8 mouse cellular contexts compared by ENCODE assay signal in genomic region chr1:167689232-167689261, GRCm38 (mm10). TPM values are rescaled to one million over a fixed set of nuclear protein-coding genes. Genes with fewer than 3 reads are reported as not detected.
DNase-seq lines count a peak whose midpoint lies in the region; ATAC-seq and TF ChIP-seq lines count a peak whose summit lies in the region.

Gene Lmx1a (plus strand): TSS chr1:167689237.

- peak within 1 kb of the TSS; percentile 46 to 50 for H3K4me3 ChIP-seq in heart, embryonic 14.5 days (ENCODE audit: control insufficient read depth in 1 of 2, insufficient read depth in 1 of 2, low read depth in 1 of 2, low read length in 2 of 2)
- peak within 1 kb of the TSS; percentile 57 for H3K4me3 ChIP-seq in brown adipose tissue, adult 24 weeks (ENCODE audit: insufficient read depth, low read depth, low read length)
- peak within 1 kb of the TSS; percentile 49 for H3K4me3 ChIP-seq in hindbrain, embryonic 12.5 days
- H3K4me3 ChIP-seq in liver, postnatal 0 days (ENCODE audit: low read depth, low read length) = peak within 1 kb of the TSS; percentile 37

- H3K27ac ChIP-seq in heart, embryonic 14.5 days (replicated peaks in 1 of 2; ENCODE audit: control insufficient read depth in 1 of 2, insufficient read depth in 1 of 2, low read depth in 2 of 2, low read length in 2 of 2) = no peak within 1 kb of the TSS
- no peak within 1 kb of the TSS for H3K27ac ChIP-seq in brown adipose tissue, adult 24 weeks (replicated peaks; ENCODE audit: low read depth, low read length)
- H3K27ac ChIP-seq in hindbrain, embryonic 12.5 days = peak within 1 kb of the TSS; percentile 74
- no peak within 1 kb of the TSS for H3K27ac ChIP-seq in liver, postnatal 0 days (ENCODE audit: low read depth)

- peaks cover 2 to 14% of the 10 kb centered on the region in 2 experiments; a peak in 3 of 4 replicates for H3K4me1 ChIP-seq in heart, embryonic 14.5 days (ENCODE audit: control insufficient read depth in 2 of 2, insufficient read depth in 2 of 2, low read length in 2 of 2)
- H3K4me1 ChIP-seq in brown adipose tissue, adult 24 weeks (ENCODE audit: control insufficient read depth, insufficient read depth, insufficient read length, low read length) = no peaks in the 10 kb centered on the region
- peaks cover 18% of the 10 kb centered on the region for H3K4me1 ChIP-seq in hindbrain, embryonic 12.5 days
- no peaks in the 10 kb centered on the region for H3K4me1 ChIP-seq in liver, postnatal 0 days (ENCODE audit: insufficient read depth)

- WGBS in heart, embryonic 14.5 days = 0% methylated on average over 3 of the region's 3 CpGs
- WGBS in hindbrain, embryonic 12.5 days = 0% methylated on average over 3 of the region's 3 CpGs
- WGBS in liver, postnatal 0 days (ENCODE audit: insufficient replicate concordance) = 6% methylated on average over 3 of the region's 3 CpGs

- peak within 1 kb of the TSS; percentile 50 for H3K9ac ChIP-seq in heart, embryonic 14.5 days (ENCODE audit: low read length)
- peak within 1 kb of the TSS; percentile 53 for H3K9ac ChIP-seq in hindbrain, embryonic 12.5 days
- H3K9ac ChIP-seq in liver, postnatal 0 days (replicated peaks) = no peak within 1 kb of the TSS

- peak within 1 kb of the TSS; percentile 92 for H3K4me2 ChIP-seq in heart, embryonic 14.5 days (ENCODE audit: low read length)
- H3K4me2 ChIP-seq in hindbrain, embryonic 12.5 days (replicated peaks) = peak within 1 kb of the TSS; percentile 86
- H3K4me2 ChIP-seq in liver, postnatal 0 days (ENCODE audit: low read depth, low read length) = peak within 1 kb of the TSS; percentile 64

- H3K9me3 ChIP-seq in heart, embryonic 14.5 days (ENCODE audit: control insufficient read depth, low read length) = peaks cover 3% of the 10 kb centered on the region; the same call in 1 of the 2 replicates
- H3K9me3 ChIP-seq in hindbrain, embryonic 12.5 days (replicated peaks) = peaks cover 11% of the 10 kb centered on the region
- H3K9me3 ChIP-seq in liver, postnatal 0 days (ENCODE audit: low read length) = no peaks in the 10 kb centered on the region

- ATAC-seq in heart, embryonic 14.5 days (ENCODE audit: insufficient number of reproducible peaks, insufficient read depth, low FRiP score, low read depth) = no peak
- no peak for ATAC-seq in hindbrain, embryonic 12.5 days (ENCODE audit: low FRiP score)
- ATAC-seq in liver, postnatal 0 days = no peak

- TF ChIP-seq CTCF in liver, postnatal 0 days (IDR thresholded peaks at IDR 0.05; ENCODE audit: low read depth) = no peak

- intact Hi-C loops in heart, postnatal 14 days (cut with DNase I) = no loop called here

- TF ChIP-seq EP300 in liver, postnatal 0 days (IDR thresholded peaks at IDR 0.05; ENCODE audit: low read depth) = no peak

- DNase-seq in heart, postnatal 14 days = no peak
- no peak for DNase-seq in liver, postnatal 0 days
- no peak for DNase-seq in thymus, postnatal 4 days
- DNase-seq in embryo, embryonic 11 days = no peak
- DNase-seq in frontal cortex, postnatal 14 days (ENCODE audit: low spot score in 2 of 2) = no peak

- H3K36me3 ChIP-seq in heart, embryonic 14.5 days (ENCODE audit: control insufficient read depth, insufficient read depth, low read length) = no peaks in the 10 kb centered on the region
- H3K36me3 ChIP-seq in hindbrain, embryonic 12.5 days = no peaks in the 10 kb centered on the region
- no peaks in the 10 kb centered on the region for H3K36me3 ChIP-seq in liver, postnatal 0 days (replicated peaks; ENCODE audit: insufficient read depth, low read length)

- H3K27me3 ChIP-seq in heart, embryonic 14.5 days (ENCODE audit: control insufficient read depth, insufficient read depth, low read length) = peaks cover 81% of the 10 kb centered on the region
- H3K27me3 ChIP-seq in hindbrain, embryonic 12.5 days = peaks cover 80% of the 10 kb centered on the region
- H3K27me3 ChIP-seq in liver, postnatal 0 days (ENCODE audit: insufficient read depth, low read length) = peaks cover 80% of the 10 kb centered on the region

RNA-seq across cellular contexts. Expression of gene Lmx1a, which starts in this region (rescaled TPM):
- polyA plus RNA-seq in heart, embryonic 14.5 days (2014; fragmentation: Nextera tagmentation; extraction: Ambion mirVana) = not detected in 2 replicates
- not detected for total RNA-seq in heart, postnatal 14 days (2021)
- not detected in 2 replicates for polyA plus RNA-seq in brown adipose tissue, adult 24 weeks (2012; ENCODE audit: insufficient read depth, insufficient read length, missing spikeins)
- polyA plus RNA-seq in hindbrain, embryonic 12.5 days (2016; fragmentation: Nextera tagmentation; extraction: Ambion mirVana) = 10.3 and 16.3 TPM in 2 replicates
- polyA plus RNA-seq in liver, postnatal 0 days (2015; fragmentation: Nextera tagmentation; extraction: Ambion mirVana) = not detected in 2 replicates
